Mouse (Mus musculus) left cerebral cortex, adult 9 months (tissue): Measurements from ENCODE around the gene Adamts18.

Source experiments
- DNase-seq, 2 experiments: peaks; one replicate each; pipeline ENCODE4 v3.0.0; 2022; ENCODE audit warnings: low spot score in 2 of 2

Adamts18 gene

GRCm38 (mm10) chr8:113664544-113664943, 184.0 kb downstream of the Adamts18 start:
- peak; percentile 55 to 95 for DNase-seq

GRCm38 (mm10) chr8:113660128-113660527, 188.4 kb downstream of the Adamts18 start:
- DNase-seq: no peak

- DNase-seq: no peak
These were observed 191.7 kb downstream of the Adamts18 start for GRCm38 (mm10) chr8:113656681-113657298.

GRCm38 (mm10) chr8:113656154-113656553, 192.4 kb downstream of the Adamts18 start:
- no peak for DNase-seq

- DNase-seq: no peak
These were observed 195.4 kb downstream of the Adamts18 start for GRCm38 (mm10) chr8:113653151-113653550.

GRCm38 (mm10) chr8:113652450-113652849, 196.1 kb downstream of the Adamts18 start:
- DNase-seq: no peak
